Mouse (Mus musculus): ENCODE measurements around the gene Mindy4.

GRCm38 (mm10) chr6:55173941-55174349, 29.2 kb upstream of the Mindy4 start:
- TF ChIP-seq MAFK (IDR thresholded peaks at IDR 0.05; ENCODE audit: insufficient read depth, low read depth, low read length), result no peak
- TF ChIP-seq ZNF384 (IDR thresholded peaks at IDR 0.05; ENCODE audit: low read depth, low read length), result no peak
- TF ChIP-seq CHD2 (IDR thresholded peaks at IDR 0.05; ENCODE audit: low read depth, low read length), result no peak
- TF ChIP-seq HCFC1 (IDR thresholded peaks at IDR 0.05; ENCODE audit: borderline replicate concordance, insufficient read depth, low read length), result no peak
